Mouse (Mus musculus): ENCODE measurements around the gene Cavin4.

GRCm38 (mm10) chr4:48654118-48654517, 9.2 kb upstream of the Cavin4 start:
- TF ChIP-seq CTCF (IDR thresholded peaks at IDR 0.05; ENCODE audit: low read depth, low read length) = no peak
- TF ChIP-seq POLR2A (IDR thresholded peaks at IDR 0.05; ENCODE audit: extremely low read depth, insufficient read depth, low read length) = no peak
